Mouse (Mus musculus) limb, embryonic 12.5 days (tissue): ENCODE results near the gene Mtcl1. TPM values are rescaled to one million over a fixed set of nuclear protein-coding genes. Genes with fewer than 3 reads are reported as not detected.

Experiments used
- ATAC-seq: fragments of 200-750 bp; cut with Nextera tagmentation; 2 replicates; pipeline ENCODE4 v1.8.0; 2017; ENCODE audit warnings: low read depth, moderate TSS enrichment; ENCODE audit not compliant: insufficient number of reproducible peaks, insufficient read depth, low FRiP score, low TSS enrichment
- H3K27ac ChIP-seq: fragments of 300-500 bp; sonication (generic); 2 replicates; pipeline ENCODE4 v1.5.1; 2016; ENCODE audit warnings: mild to moderate bottlenecking, moderate library complexity
- H3K27me3 ChIP-seq: fragments of 300-500 bp; sonication (generic); 2 replicates; pipeline ENCODE4 v1.6.1; 2016; ENCODE audit warnings: mild to moderate bottlenecking, moderate library complexity
- H3K36me3 ChIP-seq: fragments of 300-500 bp; sonication (generic); 2 replicates; pipeline ENCODE4 v1.6.1; 2016; ENCODE audit warnings: mild to moderate bottlenecking, moderate library complexity
- H3K4me1 ChIP-seq: fragments of 300-500 bp; sonication (generic); replicated peaks from 2 replicates; pipeline ENCODE4 v1.6.1; 2016
- H3K4me2 ChIP-seq: fragments of 300-500 bp; sonication (generic); 2 replicates; pipeline ENCODE4 v1.6.1; 2016; ENCODE audit warnings: mild to moderate bottlenecking, moderate library complexity
- H3K4me3 ChIP-seq: fragments of 300-500 bp; sonication (generic); replicated peaks from 2 replicates; pipeline ENCODE4 v1.5.1; 2016; ENCODE audit warnings: mild to moderate bottlenecking
- H3K9ac ChIP-seq: fragments of 300-500 bp; sonication (generic); replicated peaks from 2 replicates; pipeline ENCODE4 v1.6.1; 2016; ENCODE audit warnings: mild to moderate bottlenecking, moderate library complexity
- H3K9me3 ChIP-seq: fragments of 300-500 bp; sonication (generic); 2 replicates; pipeline ENCODE4 v1.6.1; 2016; ENCODE audit warnings: mild to moderate bottlenecking, moderate library complexity
- whole genome bisulfite sequencing: fragments of 180-500 bp; shearing (Covaris S2); methylation state at CpG from one replicate; pipeline ENCODE4 v1.1.7; 2016; 5-methylcytosine and 5-hydroxymethylcytosine counted together
- polyA plus RNA-seq: library from polyadenylated mRNA; unstranded; fragments of >200 nt; fragmentation: Nextera tagmentation; extraction: Ambion mirVana; gene quantifications from 2 replicates; pipeline ENCODE4 v1.2.1, GENCODE M21; 2016

The Mtcl1 gene
- polyA plus RNA-seq, 1 experiment from 2014 or later, result 5.3 TPM

GRCm38 (mm10) chr17:66358026-66358978 is 91.2 kb downstream of the Mtcl1 start:
- ATAC-seq, result no peak; the same call in 1 of the 2 replicates
- Histone ChIP-seq H3K4me3 (no peak overlapping the region), H3K36me3 (peaks cover 14% of the 10 kb centered on the region), H3K9ac (no peak overlapping the region), H3K4me1 (peaks cover 19% of the 10 kb centered on the region), H3K4me2 (no peak overlapping the region), H3K27me3 (no peaks in the 10 kb centered on the region), H3K27ac (0 out of 2 replicates have a peak overlapping the region, but pooled peaks have one; percentile 9), H3K9me3 (no peaks in the 10 kb centered on the region)
- WGBS, result 68% methylated on average over 27 of the region's 27 CpGs

GRCm38 (mm10) chr17:66357171-66358025 is 92.2 kb downstream of the Mtcl1 start:
- Histone ChIP-seq H3K4me3 (no peak overlapping the region), H3K27ac (no peak overlapping the region), H3K9ac (no peak overlapping the region), H3K36me3 (peaks cover 11% of the 10 kb centered on the region), H3K4me1 (peaks cover 19% of the 10 kb centered on the region), H3K27me3 (no peaks in the 10 kb centered on the region), H3K9me3 (no peaks in the 10 kb centered on the region), H3K4me2 (no peak overlapping the region)
- no peak for ATAC-seq
- 59% methylated on average over 9 of the region's 9 CpGs for WGBS

GRCm38 (mm10) chr17:66353907-66354306 is 95.6 kb downstream of the Mtcl1 start:
- H3K4me1 ChIP-seq, result peaks cover 34% of the 10 kb centered on the region
- no peaks in the 10 kb centered on the region for H3K9me3 ChIP-seq
- H3K27me3 ChIP-seq, result no peaks in the 10 kb centered on the region
- ATAC-seq, result no peak
- WGBS, result 91% methylated on average over 13 of the region's 14 CpGs
- H3K4me2 ChIP-seq, result no peak overlapping the region
- no peak overlapping the region for H3K9ac ChIP-seq
- H3K27ac ChIP-seq, result no peak overlapping the region
- no peak overlapping the region for H3K4me3 ChIP-seq
- H3K36me3 ChIP-seq, result peaks cover 11% of the 10 kb centered on the region

- H3K27ac ChIP-seq, result no peak overlapping the region
- no peaks in the 10 kb centered on the region for H3K9me3 ChIP-seq
- 56% methylated on average over 20 of the region's 20 CpGs for WGBS
- H3K27me3 ChIP-seq, result no peaks in the 10 kb centered on the region
- H3K9ac ChIP-seq, result no peak overlapping the region
- H3K4me3 ChIP-seq, result no peak overlapping the region
- ATAC-seq, result no peak
- peaks cover 26% of the 10 kb centered on the region for H3K4me1 ChIP-seq
- no peak overlapping the region for H3K4me2 ChIP-seq
- H3K36me3 ChIP-seq, result peaks cover 11% of the 10 kb centered on the region
Observed at GRCm38 (mm10) chr17:66352847-66353643, 96.5 kb downstream of the Mtcl1 start.

GRCm38 (mm10) chr17:66352219-66352618 is 97.3 kb downstream of the Mtcl1 start:
- H3K9ac ChIP-seq, result no peak overlapping the region
- H3K4me1 ChIP-seq, result peaks cover 23% of the 10 kb centered on the region
- ATAC-seq, result no peak
- no peak overlapping the region for H3K27ac ChIP-seq
- H3K36me3 ChIP-seq, result peaks cover 11% of the 10 kb centered on the region
- H3K4me2 ChIP-seq, result no peak overlapping the region
- no peaks in the 10 kb centered on the region for H3K9me3 ChIP-seq
- H3K4me3 ChIP-seq, result no peak overlapping the region
- 83% methylated on average over 6 of the region's 6 CpGs for WGBS
- H3K27me3 ChIP-seq, result no peaks in the 10 kb centered on the region

- peaks cover 7% of the 10 kb centered on the region for H3K36me3 ChIP-seq
- WGBS, result 69% methylated on average over 11 of the region's 11 CpGs
- H3K27ac ChIP-seq, result no peak overlapping the region
- H3K27me3 ChIP-seq, result no peaks in the 10 kb centered on the region
- peaks cover 18% of the 10 kb centered on the region for H3K4me1 ChIP-seq
- H3K4me2 ChIP-seq, result no peak overlapping the region
- ATAC-seq, result no peak; the same call in 1 of the 2 replicates
- H3K9ac ChIP-seq, result no peak overlapping the region
- no peak overlapping the region for H3K4me3 ChIP-seq
- H3K9me3 ChIP-seq, result no peaks in the 10 kb centered on the region
Observed at GRCm38 (mm10) chr17:66350689-66351088, 98.9 kb downstream of the Mtcl1 start.

GRCm38 (mm10) chr17:66350127-66350526 is 99.4 kb downstream of the Mtcl1 start:
- H3K9ac ChIP-seq, result no peak overlapping the region
- ATAC-seq, result peak; percentile 38; the same call in 1 of the 2 replicates
- WGBS, result 32% methylated on average over 15 of the region's 15 CpGs

GRCm38 (mm10) chr17:66346378-66346777 is 103.2 kb downstream of the Mtcl1 start:
- Histone ChIP-seq H3K27ac (no peak overlapping the region), H3K4me3 (no peak overlapping the region), H3K27me3 (no peaks in the 10 kb centered on the region), H3K4me1 (peaks cover 14% of the 10 kb centered on the region), H3K4me2 (no peak overlapping the region), H3K36me3 (peaks cover 20% of the 10 kb centered on the region), H3K9me3 (no peaks in the 10 kb centered on the region), H3K9ac (no peak overlapping the region)
- ATAC-seq, result no peak
- 60% methylated on average over 11 of the region's 11 CpGs for WGBS

More at GRCm38 (mm10) chr17:66350127-66350526, 99.4 kb downstream of the Mtcl1 start:
- Histone ChIP-seq H3K4me1 (peaks cover 18% of the 10 kb centered on the region), H3K4me2 (no peak overlapping the region), H3K4me3 (no peak overlapping the region), H3K9me3 (no peaks in the 10 kb centered on the region), H3K36me3 (peaks cover 2% of the 10 kb centered on the region; the same call in 1 of the 2 replicates), H3K27me3 (no peaks in the 10 kb centered on the region), H3K27ac (no peak overlapping the region)

GRCm38 (mm10) chr17:66345680-66346079 is 103.9 kb downstream of the Mtcl1 start:
- no peak overlapping the region for H3K27ac ChIP-seq
- H3K4me1 ChIP-seq, result peaks cover 8% of the 10 kb centered on the region
- H3K36me3 ChIP-seq, result peaks cover 20% of the 10 kb centered on the region
- no peaks in the 10 kb centered on the region for H3K9me3 ChIP-seq
- 86% methylated on average over 15 of the region's 15 CpGs for WGBS
- H3K27me3 ChIP-seq, result no peaks in the 10 kb centered on the region
- H3K4me2 ChIP-seq, result no peak overlapping the region
- no peak for ATAC-seq
- H3K4me3 ChIP-seq, result no peak overlapping the region
- H3K9ac ChIP-seq, result no peak overlapping the region

GRCm38 (mm10) chr17:66342932-66343331 is 106.6 kb downstream of the Mtcl1 start:
- WGBS, result 95% methylated on average over 18 of the region's 18 CpGs
- peaks cover 20% of the 10 kb centered on the region for H3K36me3 ChIP-seq

More at GRCm38 (mm10) chr17:66342932-66343331, 106.6 kb downstream of the Mtcl1 start:
- no peaks in the 10 kb centered on the region for H3K4me1 ChIP-seq
- no peak overlapping the region for H3K4me3 ChIP-seq
- H3K9me3 ChIP-seq, result no peaks in the 10 kb centered on the region
- no peak overlapping the region for H3K27ac ChIP-seq
- no peak overlapping the region for H3K4me2 ChIP-seq
- no peak for ATAC-seq
- no peak overlapping the region for H3K9ac ChIP-seq
- H3K27me3 ChIP-seq, result no peaks in the 10 kb centered on the region
